Mouse (Mus musculus) frontal cortex, adult 2 months (tissue): Measurements from ENCODE around the gene Nprl2. TPM values are rescaled to one million over a fixed set of nuclear protein-coding genes. Genes with fewer than 3 reads are reported as not detected.

Source experiments
- DNase-seq, 2 experiments: peaks; one replicate each; pipeline ENCODE4 v3.0.0; 2022; ENCODE audit warnings: low spot score in 1 of 2; ENCODE audit errors: extremely low spot score in 1 of 2
- polyA plus RNA-seq: library from polyadenylated mRNA; depleted of rRNA; stranded (reverse); fragments of >200 nt; gene quantifications from 2 replicates; pipeline ENCODE4 v1.2.3, GENCODE M21; 2012; rRNA removed

Gene Nprl2
- polyA plus RNA-seq, 1 experiment = 65.7 TPM

- DNase-seq = no peak
Measured at GRCm38 (mm10) chr9:107594281-107595062, 52.4 kb downstream of the Nprl2 start.

Other genes starting within 250 kb of the Nprl2 start
- 5.3 and 7.1 TPM in 2 replicates for gene Cish, start 246.2 kb upstream of the Nprl2 start, polyA plus RNA-seq
- 31.9 and 39.1 TPM in 2 replicates for gene Hemk1, start 203.9 kb upstream of the Nprl2 start, polyA plus RNA-seq
- 26.2 and 26.8 TPM in 2 replicates for gene 6430571L13Rik, start 201.6 kb upstream of the Nprl2 start, polyA plus RNA-seq
- 33.1 and 35.7 TPM in 2 replicates for gene Cacna2d2, start 142.6 kb upstream of the Nprl2 start, polyA plus RNA-seq
- gene Tmem115, start 8.3 kb upstream of the Nprl2 start, polyA plus RNA-seq = 29.7 and 32.1 TPM in 2 replicates
- 27.0 and 27.2 TPM in 2 replicates for gene Cyb561d2, start within 50 bp of the Nprl2 start, polyA plus RNA-seq
- gene Zmynd10, start 5.1 kb downstream of the Nprl2 start, polyA plus RNA-seq = 6.1 and 7.8 TPM in 2 replicates
- gene Rassf1, start 9.3 kb downstream of the Nprl2 start, polyA plus RNA-seq = 25.0 and 25.2 TPM in 2 replicates
- 120 and 133 TPM in 2 replicates for gene Tusc2, start 21.0 kb downstream of the Nprl2 start, polyA plus RNA-seq
- gene Hyal2, start 25.7 kb downstream of the Nprl2 start, polyA plus RNA-seq = 11.1 and 12.1 TPM in 2 replicates
- gene Hyal1, start 34.7 kb downstream of the Nprl2 start, polyA plus RNA-seq = 5.0 and 5.5 TPM in 2 replicates
- gene Naa80, start 36.7 kb downstream of the Nprl2 start, polyA plus RNA-seq = 15.9 and 18.3 TPM in 2 replicates
- 0.69 and 0.74 TPM in 2 replicates for gene Hyal3, start 38.6 kb downstream of the Nprl2 start, polyA plus RNA-seq
- 17.5 and 18.8 TPM in 2 replicates for gene Ifrd2, start 45.4 kb downstream of the Nprl2 start, polyA plus RNA-seq
- 2.1 and 3.4 TPM in 2 replicates for gene Sema3b, start 67.0 kb downstream of the Nprl2 start, polyA plus RNA-seq
- gene Gnai2, start 93.1 kb downstream of the Nprl2 start, polyA plus RNA-seq = 334 and 351 TPM in 2 replicates
- gene Slc38a3, start 127.3 kb downstream of the Nprl2 start, polyA plus RNA-seq = 256 and 260 TPM in 2 replicates
- 0.15 and 0.28 TPM in 2 replicates for gene Gnat1, start 137.5 kb downstream of the Nprl2 start, polyA plus RNA-seq
- gene Sema3f, start 168.2 kb downstream of the Nprl2 start, polyA plus RNA-seq = 21.2 and 22.3 TPM in 2 replicates
- 152 and 180 TPM in 2 replicates for gene Rbm5, start 228.8 kb downstream of the Nprl2 start, polyA plus RNA-seq